Mouse (Mus musculus) heart, embryonic 11.5 days (tissue): ENCODE measurements around the gene Stxbp3. TPM values are rescaled to one million over a fixed set of nuclear protein-coding genes. Genes with fewer than 3 reads are reported as not detected.

Source experiments
- ATAC-seq: fragments of 200-750 bp; cut with Nextera tagmentation; replicated peaks from 2 replicates; pipeline ENCODE4 v1.8.0; 2017; ENCODE audit warnings: moderate library complexity; ENCODE audit not compliant: insufficient number of reproducible peaks, low FRiP score, low TSS enrichment
- H3K27ac ChIP-seq: fragments of 300-500 bp; sonication (generic); 2 replicates; pipeline ENCODE4 v1.5.1; 2014; ENCODE audit warnings: mild to moderate bottlenecking, low read depth, low read length
- H3K27me3 ChIP-seq: fragments of 300-500 bp; sonication (generic); 2 replicates; pipeline ENCODE4 v1.6.1; 2014; ENCODE audit warnings: mild to moderate bottlenecking, low read length, mixed read lengths; ENCODE audit not compliant: control insufficient read depth, insufficient read depth
- H3K36me3 ChIP-seq: fragments of 300-500 bp; sonication (generic); 2 replicates; pipeline ENCODE4 v1.6.1; 2014; ENCODE audit warnings: mild to moderate bottlenecking, low read length, moderate library complexity, mixed read lengths; ENCODE audit not compliant: control insufficient read depth, insufficient read depth
- H3K4me1 ChIP-seq: fragments of 300-500 bp; sonication (generic); 2 replicates; pipeline ENCODE4 v1.6.1; 2014; ENCODE audit warnings: low read length; ENCODE audit not compliant: control insufficient read depth, insufficient read depth
- H3K4me2 ChIP-seq: fragments of 300-500 bp; sonication (generic); 2 replicates; pipeline ENCODE4 v1.6.1; 2014; ENCODE audit warnings: mild to moderate bottlenecking, moderate library complexity
- H3K4me3 ChIP-seq: fragments of 300-500 bp; sonication (generic); 2 replicates; pipeline ENCODE4 v1.5.1; 2014; ENCODE audit warnings: low read depth, low read length
- H3K9ac ChIP-seq: fragments of 300-500 bp; sonication (generic); 2 replicates; pipeline ENCODE4 v1.6.1; 2014; ENCODE audit warnings: mild to moderate bottlenecking, low read depth, low read length, moderate library complexity
- H3K9me3 ChIP-seq: fragments of 300-500 bp; sonication (generic); replicated peaks from 2 replicates; pipeline ENCODE4 v1.6.1; 2016; ENCODE audit warnings: low read length; ENCODE audit not compliant: control insufficient read depth
- WGBS: fragments of 180-500 bp; shearing (Covaris S2); extraction: QIAGEN DNeasy Blood & Tissue Kit; methylation state at CpG from one replicate; pipeline ENCODE4 v1.1.7; 2014; ENCODE audit not compliant: insufficient replicate concordance; 5-methylcytosine and 5-hydroxymethylcytosine counted together
- polyA plus RNA-seq: library from polyadenylated mRNA; unstranded; fragments of >200 nt; fragmentation: Nextera tagmentation; extraction: Ambion mirVana; gene quantifications from 2 replicates; pipeline ENCODE4 v1.2.1, GENCODE M21; 2014

Gene Stxbp3
- polyA plus RNA-seq, 1 experiment from 2014 or later = 29.2 TPM

DNA sequence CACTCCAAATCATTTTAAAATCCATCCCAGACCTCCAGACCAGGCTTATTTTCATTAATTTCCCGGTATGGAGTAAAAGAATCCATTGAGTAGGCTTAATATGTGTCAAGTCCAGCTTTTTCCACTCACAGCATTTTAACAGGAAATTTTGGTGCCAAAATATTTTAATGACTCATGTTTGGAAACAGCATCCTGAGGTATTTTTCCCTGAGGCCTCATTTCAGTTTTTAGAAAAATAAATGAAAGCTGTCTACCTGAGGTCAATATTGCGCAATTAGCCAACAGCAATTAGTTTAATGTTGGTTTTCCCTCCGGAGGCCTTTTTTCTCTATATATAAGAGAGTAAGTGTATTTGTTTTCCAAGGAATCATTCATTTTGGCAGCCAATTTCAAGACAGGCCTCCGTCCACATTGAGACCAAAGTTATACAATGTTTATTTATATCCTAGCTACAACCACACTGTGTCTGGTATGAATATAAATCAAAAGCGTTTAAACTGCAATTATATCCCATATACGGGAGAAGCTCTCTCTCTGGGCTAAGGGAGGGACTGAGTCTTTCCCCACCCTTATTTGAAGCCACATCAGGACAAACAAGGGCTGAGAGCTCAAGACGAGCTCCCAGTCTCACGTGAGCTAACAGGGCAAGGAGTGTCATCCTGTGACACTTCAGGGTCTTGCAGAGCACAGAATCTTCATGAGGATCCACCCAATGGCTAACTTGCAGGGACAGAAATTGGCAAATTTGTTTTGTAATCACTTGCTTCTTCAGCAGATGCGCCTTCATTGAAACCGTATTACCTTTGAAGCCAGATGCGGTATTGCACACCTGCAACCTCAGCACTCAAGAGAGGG is 80.5 kb downstream of the Stxbp3 start:
- H3K27ac ChIP-seq = no peak overlapping the region
- no peak overlapping the region for H3K9ac ChIP-seq
- WGBS = 79% methylated on average over 11 of the region's 11 CpGs
- no peak for ATAC-seq
- H3K4me3 ChIP-seq = no peak overlapping the region
- H3K4me1 ChIP-seq = no peaks in the 10 kb centered on the region
- H3K4me2 ChIP-seq = no peak overlapping the region
- H3K9me3 ChIP-seq = no peaks in the 10 kb centered on the region
- no peaks in the 10 kb centered on the region for H3K36me3 ChIP-seq
- H3K27me3 ChIP-seq = 0 out of 2 replicates have a peak, but pooled peaks cover 3% of the 10 kb centered on the region

- Histone ChIP-seq H3K9ac (no peak overlapping the region), H3K27me3 (0 out of 2 replicates have a peak, but pooled peaks cover 3% of the 10 kb centered on the region), H3K4me3 (no peak overlapping the region), H3K4me2 (no peak overlapping the region), H3K36me3 (no peaks in the 10 kb centered on the region), H3K27ac (no peak overlapping the region), H3K9me3 (no peaks in the 10 kb centered on the region), H3K4me1 (no peaks in the 10 kb centered on the region)
- ATAC-seq = no peak
- WGBS = 59% methylated on average over 9 of the region's 9 CpGs
Observed at GRCm38 (mm10) chr3:108757570-108757969, 82.8 kb downstream of the Stxbp3 start.

GRCm38 (mm10) chr3:108756131-108756530 is 84.2 kb downstream of the Stxbp3 start:
- WGBS = 73% methylated on average over 1 of the region's 1 CpGs
- H3K27ac ChIP-seq = no peak overlapping the region
- H3K9ac ChIP-seq = no peak overlapping the region
- H3K36me3 ChIP-seq = no peaks in the 10 kb centered on the region
- ATAC-seq = no peak
- no peak overlapping the region for H3K4me3 ChIP-seq
- H3K4me2 ChIP-seq = no peak overlapping the region
- 0 out of 2 replicates have a peak, but pooled peaks cover 3% of the 10 kb centered on the region for H3K27me3 ChIP-seq
- no peaks in the 10 kb centered on the region for H3K9me3 ChIP-seq
- H3K4me1 ChIP-seq = no peaks in the 10 kb centered on the region

- 69% methylated on average over 2 of the region's 2 CpGs for WGBS
- 0 out of 2 replicates have a peak, but pooled peaks cover 3% of the 10 kb centered on the region for H3K27me3 ChIP-seq
- H3K9me3 ChIP-seq = no peaks in the 10 kb centered on the region
- no peak overlapping the region for H3K4me2 ChIP-seq
- ATAC-seq = no peak
- no peak overlapping the region for H3K27ac ChIP-seq
- H3K4me1 ChIP-seq = no peaks in the 10 kb centered on the region
- no peaks in the 10 kb centered on the region for H3K36me3 ChIP-seq
- H3K9ac ChIP-seq = no peak overlapping the region
- no peak overlapping the region for H3K4me3 ChIP-seq
Observed at GRCm38 (mm10) chr3:108755542-108755941, 84.8 kb downstream of the Stxbp3 start.

GRCm38 (mm10) chr3:108754541-108754940 is 85.8 kb downstream of the Stxbp3 start:
- H3K27me3 ChIP-seq = 0 out of 2 replicates have a peak, but pooled peaks cover 3% of the 10 kb centered on the region
- no peaks in the 10 kb centered on the region for H3K36me3 ChIP-seq
- H3K27ac ChIP-seq = no peak overlapping the region
- no peak overlapping the region for H3K9ac ChIP-seq
- H3K9me3 ChIP-seq = no peaks in the 10 kb centered on the region
- ATAC-seq = no peak
- H3K4me3 ChIP-seq = no peak overlapping the region
- no peaks in the 10 kb centered on the region for H3K4me1 ChIP-seq
- no peak overlapping the region for H3K4me2 ChIP-seq
- 77% methylated on average over 1 of the region's 1 CpGs for WGBS

- no peaks in the 10 kb centered on the region for H3K9me3 ChIP-seq
- no peak overlapping the region for H3K27ac ChIP-seq
- H3K36me3 ChIP-seq = no peaks in the 10 kb centered on the region
- 47% methylated on average over 6 of the region's 6 CpGs for WGBS
- no peaks in the 10 kb centered on the region for H3K4me1 ChIP-seq
- H3K4me2 ChIP-seq = no peak overlapping the region
- no peak overlapping the region for H3K9ac ChIP-seq
- ATAC-seq = no peak
- H3K27me3 ChIP-seq = no peaks in the 10 kb centered on the region
- no peak overlapping the region for H3K4me3 ChIP-seq
Observed at GRCm38 (mm10) chr3:108751691-108752090, 88.6 kb downstream of the Stxbp3 start.

DNA sequence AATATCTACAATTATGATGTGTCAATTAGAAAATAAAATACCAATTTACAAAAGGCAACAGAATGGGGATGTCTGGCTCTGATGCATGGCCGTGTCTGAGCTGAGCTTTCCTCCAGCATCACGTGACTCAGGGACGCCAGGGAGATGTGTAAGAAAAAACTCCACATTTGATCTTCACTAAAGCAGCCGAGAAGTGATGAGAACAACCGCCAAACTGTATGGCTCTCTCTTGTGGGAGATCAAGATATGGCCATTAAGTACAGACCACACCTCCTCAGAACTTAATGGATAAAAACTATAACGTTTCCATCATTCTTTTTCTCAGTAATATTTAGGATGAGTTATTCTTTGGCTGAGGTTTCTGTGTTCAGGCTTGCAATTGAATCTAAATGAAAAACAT is 89.3 kb downstream of the Stxbp3 start:
- H3K4me3 ChIP-seq = no peak overlapping the region
- no peaks in the 10 kb centered on the region for H3K9me3 ChIP-seq
- H3K27ac ChIP-seq = no peak overlapping the region
- no peaks in the 10 kb centered on the region for H3K36me3 ChIP-seq
- no peak overlapping the region for H3K4me2 ChIP-seq
- ATAC-seq = no peak
- no peak overlapping the region for H3K9ac ChIP-seq
- 58% methylated on average over 6 of the region's 6 CpGs for WGBS
- H3K27me3 ChIP-seq = no peaks in the 10 kb centered on the region
- H3K4me1 ChIP-seq = no peaks in the 10 kb centered on the region

DNA sequence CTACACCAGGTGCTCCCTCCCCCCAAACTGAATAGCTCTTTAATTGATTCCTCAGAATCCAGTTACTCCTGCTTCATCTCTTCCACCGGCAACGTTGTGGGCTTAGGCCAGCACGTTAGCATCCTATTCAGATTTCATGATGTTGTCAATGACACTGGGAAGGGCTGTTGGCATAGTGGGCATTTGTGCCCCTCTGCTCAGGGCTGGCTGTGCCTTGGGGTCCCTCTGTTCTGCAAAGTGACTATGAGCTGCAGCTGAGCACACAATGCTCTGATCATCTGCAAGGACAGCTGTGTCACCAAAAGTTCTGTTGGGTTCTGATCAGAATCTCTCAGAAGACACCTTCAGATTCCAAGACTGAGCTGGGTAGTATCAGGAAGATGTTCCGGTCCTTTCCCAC is 96.3 kb downstream of the Stxbp3 start:
- Histone ChIP-seq H3K4me1 (no peaks in the 10 kb centered on the region), H3K4me3 (no peak overlapping the region), H3K9ac (no peak overlapping the region), H3K9me3 (no peaks in the 10 kb centered on the region), H3K27me3 (no peaks in the 10 kb centered on the region), H3K27ac (no peak overlapping the region), H3K36me3 (no peaks in the 10 kb centered on the region), H3K4me2 (no peak overlapping the region)
- 75% methylated on average over 4 of the region's 4 CpGs for WGBS
- no peak for ATAC-seq
